Mouse (Mus musculus): ENCODE data around the gene Setd1a.

DNA sequence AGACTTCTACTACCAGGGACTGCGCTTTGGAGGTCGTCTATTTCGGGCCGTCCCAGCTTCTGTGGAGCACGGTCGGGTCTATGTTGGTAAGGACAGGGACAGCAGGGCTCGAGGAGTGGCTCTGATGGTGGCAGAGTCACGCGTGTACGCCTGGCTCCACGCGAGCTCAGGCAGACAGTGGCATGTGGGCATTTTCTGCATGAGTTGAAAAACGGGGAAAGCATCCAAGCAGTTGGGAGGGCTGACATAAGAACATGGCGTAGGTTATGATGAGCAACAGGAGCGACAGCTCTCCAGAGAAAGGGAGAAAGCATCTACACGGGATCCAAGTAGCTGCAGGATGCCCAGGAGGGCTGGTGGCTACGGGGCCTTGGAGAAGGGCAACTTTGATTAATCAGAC is 25.8 kb downstream of the Setd1a start:
- TF ChIP-seq CTCF (IDR thresholded peaks at IDR 0.05; ENCODE audit: borderline replicate concordance, control insufficient read depth, extremely low read depth, insufficient read depth, low read length, poor library complexity) (no peak), POLR2A (IDR thresholded peaks at IDR 0.05; ENCODE audit: control insufficient read depth, extremely low read depth, insufficient read depth, low read length, poor library complexity) (no peak)

Measured in thymus, adult 2 months (tissue).